7 mouse cellular contexts compared by ENCODE assay signal in genomic region chr8:121273195-121273594, GRCm38 (mm10).
DNase-seq lines count a peak whose midpoint lies in the region; ATAC-seq lines count a peak whose summit lies in the region.

No protein-coding gene starts in this region.

- H3K9me3 ChIP-seq in lung, embryonic 15.5 days = no peaks in the 10 kb centered on the region
- no peaks in the 10 kb centered on the region for H3K9me3 ChIP-seq in forebrain, embryonic 14.5 days (replicated peaks; ENCODE audit: control insufficient read depth, low read length)
- no peaks in the 10 kb centered on the region for H3K9me3 ChIP-seq in midbrain, embryonic 11.5 days (ENCODE audit: control insufficient read depth, low read length)

- 49% methylated on average over 14 of the region's 14 CpGs for WGBS in lung, embryonic 15.5 days
- 66% methylated on average over 14 of the region's 14 CpGs for WGBS in forebrain, embryonic 14.5 days
- WGBS in midbrain, embryonic 11.5 days = 58% methylated on average over 14 of the region's 14 CpGs

- no peak overlapping the region for H3K9ac ChIP-seq in lung, embryonic 15.5 days
- no peak overlapping the region for H3K9ac ChIP-seq in forebrain, embryonic 14.5 days (ENCODE audit: low read length)
- no peak overlapping the region; the same call in 1 of the 2 replicates for H3K9ac ChIP-seq in midbrain, embryonic 11.5 days (ENCODE audit: low read length)

- peak overlapping the region; percentile 20; the same call in 1 of the 2 replicates for H3K4me3 ChIP-seq in lung, embryonic 15.5 days
- H3K4me3 ChIP-seq in forebrain, embryonic 14.5 days (ENCODE audit: low read depth, low read length) = no peak overlapping the region
- no peak overlapping the region for H3K4me3 ChIP-seq in midbrain, embryonic 11.5 days (ENCODE audit: low read depth, low read length)

- peak overlapping the region; percentile 47 for H3K4me2 ChIP-seq in lung, embryonic 15.5 days
- H3K4me2 ChIP-seq in forebrain, embryonic 14.5 days (ENCODE audit: low read length) = peak overlapping the region; percentile 26; the same call in 1 of the 2 replicates
- peak overlapping the region; percentile 19; the same call in 1 of the 2 replicates for H3K4me2 ChIP-seq in midbrain, embryonic 11.5 days

- H3K27ac ChIP-seq in lung, embryonic 15.5 days = no peak overlapping the region
- no peak overlapping the region for H3K27ac ChIP-seq in forebrain, embryonic 14.5 days (ENCODE audit: low read depth, low read length)
- no peak overlapping the region for H3K27ac ChIP-seq in midbrain, embryonic 11.5 days (ENCODE audit: low read depth, low read length)

- peak; percentile 72 for ATAC-seq in lung, embryonic 15.5 days (ENCODE audit: borderline replicate concordance, extremely low read depth, low FRiP score, low TSS enrichment)
- peak; percentile 82 for ATAC-seq in forebrain, embryonic 14.5 days
- ATAC-seq in midbrain, embryonic 11.5 days (ENCODE audit: low FRiP score) = peak; percentile 70; the same call in 1 of the 2 replicates

- DNase-seq in lung, postnatal 4 days = no peak
- peak; percentile 50 to 63 for DNase-seq in cerebellum, adult 18-20 months
- DNase-seq in forebrain, embryonic 14.5 days (ENCODE audit: low spot score) = peak; percentile 63
- no peak for DNase-seq in midbrain, embryonic 11.5 days (ENCODE audit: low spot score, missing footprints)
- DNase-seq in ovary, postnatal 10 days (ENCODE audit: low spot score) = no peak
- DNase-seq in adrenal gland, postnatal 25 days = no peak

- H3K4me1 ChIP-seq in lung, embryonic 15.5 days = no peaks in the 10 kb centered on the region
- H3K4me1 ChIP-seq in forebrain, embryonic 14.5 days (ENCODE audit: control insufficient read depth, insufficient read depth, low read length) = no peaks in the 10 kb centered on the region
- no peaks in the 10 kb centered on the region for H3K4me1 ChIP-seq in midbrain, embryonic 11.5 days (ENCODE audit: control insufficient read depth, insufficient read depth, low read length)

- H3K27me3 ChIP-seq in lung, embryonic 15.5 days = no peaks in the 10 kb centered on the region; the same call in 1 of the 2 replicates
- H3K27me3 ChIP-seq in forebrain, embryonic 14.5 days (replicated peaks; ENCODE audit: control insufficient read depth, insufficient read depth, low read length) = no peaks in the 10 kb centered on the region
- H3K27me3 ChIP-seq in midbrain, embryonic 11.5 days (ENCODE audit: control insufficient read depth, insufficient read depth, low read length) = no peaks in the 10 kb centered on the region

- H3K36me3 ChIP-seq in lung, embryonic 15.5 days = no peaks in the 10 kb centered on the region
- no peaks in the 10 kb centered on the region for H3K36me3 ChIP-seq in forebrain, embryonic 14.5 days (ENCODE audit: control insufficient read depth, insufficient read depth, low read length)
- no peaks in the 10 kb centered on the region for H3K36me3 ChIP-seq in midbrain, embryonic 11.5 days (ENCODE audit: control insufficient read depth, insufficient read depth, low read length)

Comparison
In these comparisons a context has a peak if more than half of its experiments do, and no peak if none do; other contexts are left out.
1. DNase-seq: peak in cerebellum, adult 18-20 months (2 of 2) and forebrain, embryonic 14.5 days (single experiment); none in lung, postnatal 4 days (0 of 2), midbrain, embryonic 11.5 days (single experiment), ovary, postnatal 10 days (single experiment) and adrenal gland, postnatal 25 days (single experiment).
2. Peak in every context shown above with its lines, with median percentiles within 50 percentile points of each other: ATAC-seq and H3K4me2 ChIP-seq.